Mouse (Mus musculus) heart, adult 2 months (tissue): ENCODE results near the gene Zim1. TPM values are rescaled to one million over a fixed set of nuclear protein-coding genes. Genes with fewer than 3 reads are reported as not detected.

ENCODE experiments used
- DNase-seq, 2 experiments: peaks; one replicate each; pipeline ENCODE4 v3.0.0; 2021
- H3K27ac ChIP-seq: fragments of 200-600 bp; 2 replicates; pipeline ENCODE4 v1.8.1; 2022
- H3K27me3 ChIP-seq: fragments of 200-500 bp; 2 replicates; pipeline ENCODE4 v1.6.1; 2012; ENCODE audit warnings: mild to moderate bottlenecking, low read length, inconsistent platforms, mixed read lengths; ENCODE audit not compliant: control insufficient read depth, insufficient read depth
- H3K36me3 ChIP-seq: fragments of 200-500 bp; 2 replicates; pipeline ENCODE4 v1.6.1; 2012; ENCODE audit warnings: low read length, inconsistent platforms; ENCODE audit not compliant: control insufficient read depth, insufficient read depth
- H3K4me1 ChIP-seq: fragments of 200-500 bp; 2 replicates; pipeline ENCODE4 v1.6.1; 2011; ENCODE audit warnings: low read length; ENCODE audit not compliant: control insufficient read depth, insufficient read depth
- H3K4me3 ChIP-seq: fragments of 200-600 bp; 2 replicates; pipeline ENCODE4 v1.8.1; 2022
- H3K79me2 ChIP-seq: fragments of 200-500 bp; replicated peaks from 2 replicates; pipeline ENCODE4 v1.6.1; 2012; ENCODE audit warnings: mild to moderate bottlenecking, inconsistent platforms, low read length, moderate library complexity, mixed read lengths; ENCODE audit not compliant: control insufficient read depth, insufficient read depth
- H3K9ac ChIP-seq: fragments of 200-500 bp; 2 replicates; pipeline ENCODE4 v1.6.1; 2012; ENCODE audit warnings: low read depth, mild to moderate bottlenecking, control low read depth, inconsistent platforms, low read length, mixed read lengths
- CTCF ChIP-seq: fragments of 200-600 bp; IDR thresholded peaks from 2 replicates; pipeline ENCODE4 v1.8.1; 2022; ENCODE audit warnings: antibody characterized with exemption, mild to moderate bottlenecking, moderate library complexity
- EP300 ChIP-seq: fragments of 200-500 bp; IDR thresholded peaks from 2 replicates; pipeline ENCODE4 v1.6.1; 2011; ENCODE audit warnings: low read depth, low read length, control low read depth; ENCODE audit not compliant: insufficient read depth
- POLR2A ChIP-seq: fragments of 200-500 bp; IDR thresholded peaks from 2 replicates; pipeline ENCODE4 v1.6.1; 2011; ENCODE audit warnings: mild to moderate bottlenecking, low read depth, low read length, control low read depth; ENCODE audit not compliant: insufficient read depth
- WGBS: fragments of 180-500 bp; shearing (Covaris S2); methylation state at CpG from one replicate; pipeline ENCODE4 v1.1.7; 2018; 5-methylcytosine and 5-hydroxymethylcytosine counted together
- intact Hi-C: fragments of 180-260 bp; cut with DNase I; formaldehyde crosslinking; loops from one replicate; pipeline ENCODE4 v1.15.1; 2025
- polyA plus RNA-seq: library from polyadenylated mRNA; depleted of rRNA; stranded (reverse); fragments of >200 nt; gene quantifications from 2 replicates; pipeline ENCODE4 v1.2.3, GENCODE M21; 2012
- total RNA-seq, 2 experiments: library from RNA; stranded (reverse); gene quantifications; 2 replicates each; pipeline ENCODE4 v1.2.3; 2021

The Zim1 gene
- total and polyA plus RNA-seq, 3 experiments: 0.57 to 4.2 (median 3.8) TPM

GRCm38 (mm10) chr7:6730241-6730640 is 34.0 kb upstream of the Zim1 start, which contains the start of the genes Peg3 and Usp29:
Peg3 (minus strand) TSS chr7:6730431.
Usp29 (plus strand) TSS chr7:6730578.
- Histone ChIP-seq H3K79me2 (no peaks in the 10 kb centered on the region), H3K4me3 (peak within 1 kb of the TSS; percentile 59), H3K27me3 (no peaks in the 10 kb centered on the region), H3K9ac (peak within 1 kb of the TSS; percentile 64), H3K36me3 (no peaks in the 10 kb centered on the region), H3K4me1 (no peaks in the 10 kb centered on the region), H3K27ac (peak within 1 kb of the TSS; percentile 85)
- intact Hi-C loops: no loop called here
- DNase-seq: peak; percentile 79 to 81
- WGBS: 48% methylated on average over 24 of the region's 24 CpGs
- TF ChIP-seq POLR2A (peak; percentile 90), CTCF (no peak), EP300 (no peak)

- intact Hi-C loops: loop anchor here (5.0 kb wide), 4 partner anchors 67 to 442 kb away; partner anchors contain the start of genes Zfp667 and Zfp78
- H3K36me3 ChIP-seq: no peaks in the 10 kb centered on the region
- peak overlapping the region; percentile 59 for H3K4me3 ChIP-seq
- no peaks in the 10 kb centered on the region for H3K27me3 ChIP-seq
- DNase-seq: peak; percentile 92 to 94
- no peaks in the 10 kb centered on the region for H3K4me1 ChIP-seq
- peak overlapping the region; percentile 64 for H3K9ac ChIP-seq
- TF ChIP-seq CTCF (peak; percentile 54), POLR2A (peak; percentile 26; the same call in 1 of the 2 replicates), EP300 (no peak)
- H3K27ac ChIP-seq: peak overlapping the region; percentile 85
- no peaks in the 10 kb centered on the region for H3K79me2 ChIP-seq
- WGBS: 52% methylated on average over 37 of the region's 37 CpGs
These were observed 33.0 kb upstream of the Zim1 start for GRCm38 (mm10) chr7:6729061-6729817.

- peak; percentile 86 to 92 for DNase-seq
- Histone ChIP-seq H3K9ac (no peak overlapping the region), H3K27ac (peak overlapping the region; percentile 85), H3K36me3 (no peaks in the 10 kb centered on the region), H3K4me1 (no peaks in the 10 kb centered on the region), H3K79me2 (no peaks in the 10 kb centered on the region), H3K27me3 (no peaks in the 10 kb centered on the region), H3K4me3 (peak overlapping the region; percentile 48)
- TF ChIP-seq EP300 (0 out of 2 replicates have a peak, but pooled peaks have one; percentile 19), POLR2A (no peak), CTCF (no peak)
- intact Hi-C loops: loop anchor here (5.0 kb wide), 4 partner anchors 66 to 441 kb away; partner anchors contain the start of genes Zfp667 and Zfp78
- WGBS: 55% methylated on average over 19 of the region's 19 CpGs
These were observed 32.1 kb upstream of the Zim1 start for GRCm38 (mm10) chr7:6728263-6728931.

DNA sequence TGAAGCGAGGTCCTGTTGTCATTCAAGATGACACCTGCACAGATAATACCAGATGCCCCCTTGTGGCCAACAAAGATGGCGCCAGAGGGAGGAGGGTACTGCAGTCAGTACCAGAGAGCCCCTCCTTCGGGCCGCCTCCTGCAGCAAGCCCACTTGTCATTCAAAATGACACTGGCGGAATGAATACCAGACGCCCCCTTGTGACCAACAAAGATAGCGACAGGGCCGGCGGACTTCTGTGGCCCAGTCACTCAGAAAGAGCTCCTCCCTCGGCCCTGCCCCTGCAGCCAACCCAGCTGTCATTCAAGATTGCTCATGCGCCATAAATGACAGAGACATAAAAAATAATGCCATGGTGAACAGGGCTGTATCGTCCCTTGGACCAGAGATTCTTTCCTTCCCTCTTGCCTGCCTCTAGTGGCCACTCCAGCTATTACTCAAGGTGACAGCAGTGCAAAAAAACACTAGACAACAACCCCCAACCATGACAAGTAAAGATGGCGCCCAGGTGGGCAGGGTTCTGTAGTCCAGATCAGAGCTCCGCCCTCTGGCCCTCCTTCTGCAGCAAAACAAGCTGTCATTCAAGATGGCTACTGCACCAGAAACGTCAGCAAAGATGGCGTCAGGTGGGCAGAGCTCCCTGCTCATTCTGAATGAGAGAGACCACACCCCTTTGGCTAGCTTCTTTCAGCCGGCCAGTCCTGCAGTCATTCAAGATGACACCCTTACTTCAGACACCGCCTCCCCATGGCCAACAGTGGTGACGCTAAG is 31.3 kb upstream of the Zim1 start:
- peak; percentile 73 to 86 for DNase-seq
- intact Hi-C loops: loop anchor here (5.0 kb wide), 4 partner anchors 65 to 440 kb away; partner anchors contain the start of genes Zfp667 and Zfp78
- Histone ChIP-seq H3K27ac (peak overlapping the region; percentile 84), H3K4me3 (peak overlapping the region; percentile 28; the same call in 1 of the 2 replicates), H3K4me1 (no peaks in the 10 kb centered on the region), H3K27me3 (no peaks in the 10 kb centered on the region), H3K79me2 (no peaks in the 10 kb centered on the region), H3K9ac (no peak overlapping the region), H3K36me3 (no peaks in the 10 kb centered on the region)
- WGBS: 63% methylated on average over 19 of the region's 19 CpGs
- TF ChIP-seq POLR2A: no peak
- TF ChIP-seq EP300: no peak; the same call in 1 of the 2 replicates
- TF ChIP-seq CTCF: peak; percentile 69

DNA sequence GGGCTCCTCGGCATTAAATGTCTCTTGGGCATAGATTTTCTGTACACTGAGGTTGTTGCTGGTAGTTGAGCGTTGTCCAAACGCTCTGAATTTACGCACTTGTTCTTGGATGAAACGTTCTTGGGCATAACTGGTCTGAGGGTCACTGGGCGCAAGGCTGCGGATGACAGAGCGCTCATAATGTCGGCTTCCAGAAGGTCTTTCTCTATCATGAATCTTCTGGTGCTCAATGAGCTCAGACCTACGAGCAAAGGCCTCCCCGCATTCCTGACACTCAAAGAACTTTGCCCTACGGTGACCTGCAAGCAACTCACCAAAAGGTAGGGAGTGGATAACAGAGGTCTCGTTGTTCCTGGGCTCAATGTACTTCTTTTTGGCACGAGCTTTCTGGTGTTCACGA is 13.1 kb upstream of the Zim1 start:
- H3K36me3 ChIP-seq: no peaks in the 10 kb centered on the region
- no peaks in the 10 kb centered on the region for H3K79me2 ChIP-seq
- no peak overlapping the region for H3K27ac ChIP-seq
- no peak overlapping the region for H3K9ac ChIP-seq
- H3K27me3 ChIP-seq: no peaks in the 10 kb centered on the region
- no peak overlapping the region for H3K4me3 ChIP-seq
- no peaks in the 10 kb centered on the region for H3K4me1 ChIP-seq
- no peak for DNase-seq
- no peak for TF ChIP-seq EP300
- 90% methylated on average over 15 of the region's 15 CpGs for WGBS
- intact Hi-C loops: no loop called here
